Mouse (Mus musculus): ENCODE measurements at regions not wholly inside any gene's neighbourhood (a gene's known extent, or its start where the extent isn't known, plus 50 kb on each side); places are given as distances from the start of the nearest gene placed in this dataset.

- TF ChIP-seq CTCF (IDR thresholded peaks at IDR 0.05; ENCODE audit: borderline replicate concordance, insufficient read depth, low read length) (no peak), POLR2A (IDR thresholded peaks at IDR 0.05; ENCODE audit: low read depth, low read length) (no peak)
Measured at GRCm38 (mm10) chr1:55822599-55822998, 416.9 kb downstream of the Plcl1 start.

Measured in embryonic fibroblast, embryonic 13.5 days (primary cell).